Mouse (Mus musculus) myocyte (in vitro differentiated cells): ENCODE results near the gene Rad54l2. TPM values are rescaled to one million over a fixed set of nuclear protein-coding genes. Genes with fewer than 3 reads are reported as not detected.

ENCODE experiments used
- H3K27me3 ChIP-seq: one replicate; pipeline ENCODE4 v1.6.1; 2011; ENCODE audit not compliant: control insufficient read depth, insufficient read depth, insufficient read length
- H3K36me3 ChIP-seq: one replicate; pipeline ENCODE4 v1.6.1; 2011; ENCODE audit not compliant: control insufficient read depth, insufficient read depth
- H3K4me2 ChIP-seq: one replicate; pipeline ENCODE4 v1.6.1; 2011; ENCODE audit warnings: low read depth, control low read depth
- H3K4me3 ChIP-seq: one replicate; pipeline ENCODE4 v1.5.1; 2011; ENCODE audit warnings: mild to moderate bottlenecking, control low read depth, moderate library complexity
- H3K79me2 ChIP-seq: one replicate; pipeline ENCODE4 v1.6.1; 2011; ENCODE audit not compliant: control insufficient read depth, insufficient read depth
- H3ac ChIP-seq: one replicate; pipeline ENCODE4 v1.6.1; 2011; ENCODE audit not compliant: control insufficient read depth, insufficient read length
- CEBPB ChIP-seq: IDR thresholded peaks from 2 replicates; pipeline ENCODE4 v1.6.1; 2011; ENCODE audit warnings: mild to moderate bottlenecking, moderate library complexity; ENCODE audit not compliant: poor library complexity, insufficient read depth, severe bottlenecking
- E2F4 ChIP-seq: IDR thresholded peaks from one replicate; pipeline ENCODE4 v1.6.1; 2011; ENCODE audit warnings: mild to moderate bottlenecking, control low read depth, moderate library complexity; ENCODE audit not compliant: insufficient read depth
- MAX ChIP-seq: IDR thresholded peaks from one replicate; pipeline ENCODE4 v1.6.1; 2011; ENCODE audit warnings: low read depth, mild to moderate bottlenecking, control low read depth
- MYOD1 ChIP-seq, 3 experiments: IDR thresholded peaks; one replicate each; pipeline ENCODE4 v1.6.1; 2011; ENCODE audit warnings: control low read depth in 2 of 3, low read depth in 2 of 3, mild to moderate bottlenecking in 2 of 3, moderate library complexity in 1 of 3; ENCODE audit not compliant: insufficient read length in 2 of 3, control insufficient read depth in 1 of 3
- MYOG ChIP-seq, 3 experiments: IDR thresholded peaks; one replicate each; pipeline ENCODE4 v1.6.1; 2011; ENCODE audit warnings: control low read depth in 2 of 3, low read depth in 2 of 3, mild to moderate bottlenecking in 2 of 3; ENCODE audit not compliant: insufficient read length in 2 of 3, control insufficient read depth in 1 of 3, insufficient read depth in 1 of 3
- POLR2A ChIP-seq: IDR thresholded peaks from one replicate; pipeline ENCODE4 v1.6.1; 2011; ENCODE audit warnings: low read depth, mild to moderate bottlenecking, control low read depth, moderate library complexity; ENCODE audit not compliant: insufficient read length
- POLR2AphosphoS2 ChIP-seq: IDR thresholded peaks from one replicate; pipeline ENCODE4 v1.6.1; 2011; ENCODE audit warnings: low read depth, control low read depth; ENCODE audit not compliant: insufficient read length
- REST ChIP-seq: IDR thresholded peaks from one replicate; pipeline ENCODE4 v1.6.1; 2011; ENCODE audit warnings: mild to moderate bottlenecking, control low read depth, moderate library complexity; ENCODE audit not compliant: insufficient read depth, insufficient read length
- SRF ChIP-seq: IDR thresholded peaks from one replicate; pipeline ENCODE4 v1.6.1; 2011; ENCODE audit warnings: low read depth; ENCODE audit not compliant: control insufficient read depth, insufficient read length
- TCF12 ChIP-seq: IDR thresholded peaks from one replicate; pipeline ENCODE4 v1.6.1; 2011; ENCODE audit warnings: mild to moderate bottlenecking, control low read depth; ENCODE audit not compliant: poor library complexity, insufficient read depth, severe bottlenecking
- TCF3 ChIP-seq: IDR thresholded peaks from one replicate; pipeline ENCODE4 v1.6.1; 2011; ENCODE audit warnings: low read depth, control low read depth; ENCODE audit not compliant: insufficient read length
- USF1 ChIP-seq: IDR thresholded peaks from one replicate; pipeline ENCODE4 v1.6.1; 2011; ENCODE audit warnings: low read depth, mild to moderate bottlenecking, control low read depth, moderate library complexity
- polyA plus RNA-seq: library from polyadenylated mRNA; unstranded; fragments of >200 nt; fragmentation: generic; extraction: Trizol; gene quantifications from one replicate; pipeline ENCODE4 v1.2.1, GENCODE M21; 2012; ENCODE audit warnings: missing spikeins

The Rad54l2 gene
- polyA plus RNA-seq, 1 experiment, result 5.3 TPM

GRCm38 (mm10) chr9:106676571-106676970 lies 112.4 kb downstream of the Rad54l2 start:
- Histone ChIP-seq H3K4me2 (no peak overlapping the region), H3K4me3 (no peak overlapping the region), H3K36me3 (peaks cover 10% of the 10 kb centered on the region), H3K79me2 (no peaks in the 10 kb centered on the region), H3K27me3 (no peaks in the 10 kb centered on the region), H3ac (no peak overlapping the region)
- TF ChIP-seq TCF3, result no peak
- peak; percentile 67; the same call in 1 of the 2 replicates for TF ChIP-seq CEBPB

GRCm38 (mm10) chr9:106675965-106676364 lies 113.0 kb downstream of the Rad54l2 start:
- peaks cover 10% of the 10 kb centered on the region for H3K36me3 ChIP-seq
- TF ChIP-seq E2F4 (no peak), MAX (no peak)

GRCm38 (mm10) chr9:106675480-106675879 lies 113.5 kb downstream of the Rad54l2 start:
- Histone ChIP-seq H3K4me3 (no peak overlapping the region), H3K27me3 (no peaks in the 10 kb centered on the region), H3ac (no peak overlapping the region), H3K4me2 (peak overlapping the region; percentile 4), H3K79me2 (no peaks in the 10 kb centered on the region), H3K36me3 (peaks cover 10% of the 10 kb centered on the region)
- TF ChIP-seq MAX, result no peak
- TF ChIP-seq POLR2AphosphoS2, result no peak
- TF ChIP-seq POLR2A, result no peak
- TF ChIP-seq MYOG (IDR thresholded peaks at IDR 0.05; ENCODE audit: control insufficient read depth in 1 of 3, insufficient read depth in 1 of 3, insufficient read length in 2 of 3, low read depth in 2 of 3), result no peak
- TF ChIP-seq SRF, result no peak
- TF ChIP-seq TCF3, result no peak
- TF ChIP-seq TCF12, result no peak
- no peak for TF ChIP-seq USF1
- TF ChIP-seq REST, result no peak
- TF ChIP-seq E2F4, result no peak
- no peak for TF ChIP-seq CEBPB
- TF ChIP-seq MYOD1 (IDR thresholded peaks at IDR 0.05; ENCODE audit: control insufficient read depth in 1 of 3, insufficient read length in 2 of 3, low read depth in 2 of 3), result no peak

More at GRCm38 (mm10) chr9:106675965-106676364, 113.0 kb downstream of the Rad54l2 start:
- no peak overlapping the region for H3ac ChIP-seq
- no peaks in the 10 kb centered on the region for H3K27me3 ChIP-seq
- H3K4me2 ChIP-seq, result peak overlapping the region; percentile 24
- no peak overlapping the region for H3K4me3 ChIP-seq
- no peaks in the 10 kb centered on the region for H3K79me2 ChIP-seq

- Histone ChIP-seq H3K36me3 (peaks cover 10% of the 10 kb centered on the region), H3K4me3 (no peak overlapping the region), H3K27me3 (no peaks in the 10 kb centered on the region), H3K79me2 (no peaks in the 10 kb centered on the region), H3K4me2 (no peak overlapping the region), H3ac (no peak overlapping the region)
- TF ChIP-seq TCF3 (no peak), MAX (no peak), POLR2AphosphoS2 (no peak), E2F4 (no peak), TCF12 (no peak), REST (no peak), MYOG (IDR thresholded peaks at IDR 0.05; ENCODE audit: control insufficient read depth in 1 of 3, insufficient read depth in 1 of 3, insufficient read length in 2 of 3, low read depth in 2 of 3) (no peak), CEBPB (no peak), MYOD1 (IDR thresholded peaks at IDR 0.05; ENCODE audit: control insufficient read depth in 1 of 3, insufficient read length in 2 of 3, low read depth in 2 of 3) (no peak), POLR2A (no peak), USF1 (no peak), SRF (no peak)
Observed at GRCm38 (mm10) chr9:106673860-106674259, 115.1 kb downstream of the Rad54l2 start.

GRCm38 (mm10) chr9:106664856-106665255 lies 124.1 kb downstream of the Rad54l2 start:
- no peak for TF ChIP-seq MYOD1 (IDR thresholded peaks at IDR 0.05; ENCODE audit: control insufficient read depth in 1 of 3, insufficient read length in 2 of 3, low read depth in 2 of 3)
- no peak for TF ChIP-seq TCF12
- no peak for TF ChIP-seq MAX
- TF ChIP-seq SRF, result no peak
- no peak for TF ChIP-seq POLR2AphosphoS2
- no peak for TF ChIP-seq REST
- Histone ChIP-seq H3K79me2 (no peaks in the 10 kb centered on the region), H3K36me3 (peaks cover 23% of the 10 kb centered on the region)

More at GRCm38 (mm10) chr9:106664856-106665255, 124.1 kb downstream of the Rad54l2 start:
- Histone ChIP-seq H3K4me2 (no peak overlapping the region), H3K27me3 (no peaks in the 10 kb centered on the region), H3K4me3 (no peak overlapping the region), H3ac (no peak overlapping the region)
